Mouse (Mus musculus): Measurements from ENCODE around the gene Hadha.

DNA sequence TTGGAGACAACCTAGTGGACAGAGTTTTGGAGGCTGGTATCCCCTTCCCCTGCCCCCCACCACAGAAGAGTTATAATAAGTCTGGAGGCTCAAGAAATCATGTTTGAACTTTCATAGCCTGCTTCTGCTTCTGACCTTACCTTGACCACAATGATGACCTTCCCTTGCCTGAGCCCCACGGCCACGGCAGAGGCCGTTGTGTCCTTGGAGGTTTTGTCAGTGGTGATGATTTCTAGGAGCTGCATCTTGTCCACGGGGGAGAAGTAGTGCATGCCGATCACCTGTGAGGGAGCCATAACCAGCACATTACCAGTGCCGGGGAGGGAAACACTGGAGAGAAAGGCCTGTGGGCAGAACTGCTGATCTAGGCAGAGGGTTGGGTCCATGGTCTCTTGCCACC lies 32.5 kb downstream of the Hadha start:
- no peak for TF ChIP-seq CTCF (IDR thresholded peaks at IDR 0.05; ENCODE audit: low read depth, low read length)
- TF ChIP-seq GATA1 (IDR thresholded peaks at IDR 0.05; ENCODE audit: borderline replicate concordance, low read length) = no peak
